Mouse (Mus musculus): Measurements from ENCODE around the gene Naa11. TPM values are rescaled to one million over a fixed set of nuclear protein-coding genes. Genes with fewer than 3 reads are reported as not detected.

The Naa11 gene
- total and polyA plus RNA-seq, 3 experiments = not detected

GRCm38 (mm10) chr5:97429976-97430375 is 37.8 kb upstream of the Naa11 start:
- Histone ChIP-seq H3K27me3 (replicated peaks) (no peaks in the 10 kb centered on the region), H3K9ac (ENCODE audit: insufficient read depth, low read depth) (no peak overlapping the region), H3K4me2 (ENCODE audit: insufficient read depth, low read depth, poor library complexity, severe bottlenecking) (no peak overlapping the region), H3K9me3 (replicated peaks; ENCODE audit: low read length) (no peaks in the 10 kb centered on the region), H3K27ac (ENCODE audit: insufficient read depth, low read depth) (no peak overlapping the region), H3K4me1 (ENCODE audit: control insufficient read depth in 1 of 2, insufficient read depth in 2 of 2) (no peaks in the 10 kb centered on the region), H3K79me2 (replicated peaks; ENCODE audit: control insufficient read depth, extremely low read depth, insufficient read depth, poor library complexity, severe bottlenecking) (no peaks in the 10 kb centered on the region), H3K36me3 (replicated peaks in 1 of 2; ENCODE audit: control insufficient read depth in 1 of 2, insufficient read depth in 1 of 2, low read length in 1 of 2) (no peaks in the 10 kb centered on the region), H3K4me3 (replicated peaks in 1 of 3; ENCODE audit: low read depth in 2 of 3, low read length in 2 of 3, poor library complexity in 1 of 3) (no peak overlapping the region)
- in situ Hi-C loops (cut with MboI; ENCODE audit: low pct_ligation_motif_present, low pct_unique_long_range_greater_than_20kb, low sequenced_read_pairs) = no loop called here
- TF ChIP-seq E2F4 (IDR thresholded peaks at IDR 0.05; ENCODE audit: insufficient replicate concordance, low read depth, low read length) (no peak), JUN (IDR thresholded peaks at IDR 0.05; ENCODE audit: insufficient read depth, low read depth, low read length) (no peak), MAZ (IDR thresholded peaks at IDR 0.05; ENCODE audit: low read depth, low read length) (no peak), ETS1 (conservative IDR thresholded peaks at IDR 0.05; ENCODE audit: low read depth, low read length) (no peak)
- DNase-seq (ENCODE audit: extremely low read depth) = no peak
- dilution Hi-C loops (cut with MboI; ENCODE audit: extremely low pct_ligation_motif_present, extremely low pct_unique_long_range_greater_than_20kb, low sequenced_read_pairs) = no loop called here

GRCm38 (mm10) chr5:97421669-97422068 is 29.5 kb upstream of the Naa11 start:
- no peak overlapping the region for H3K27ac ChIP-seq (ENCODE audit: insufficient read depth, low read depth)
- H3K4me1 ChIP-seq (ENCODE audit: control insufficient read depth in 1 of 2, insufficient read depth in 2 of 2) = peaks cover 0 to 2% of the 10 kb centered on the region in 2 experiments; a peak in 1 of 4 replicates
- H3K4me3 ChIP-seq (replicated peaks in 1 of 3; ENCODE audit: low read depth in 2 of 3, low read length in 2 of 3, poor library complexity in 1 of 3) = no peak overlapping the region
- in situ Hi-C loops (cut with MboI; ENCODE audit: low pct_ligation_motif_present, low pct_unique_long_range_greater_than_20kb, low sequenced_read_pairs) (no loop called here), dilution Hi-C loops (cut with MboI; ENCODE audit: extremely low pct_ligation_motif_present, extremely low pct_unique_long_range_greater_than_20kb, low sequenced_read_pairs) (no loop called here)
- H3K9ac ChIP-seq (ENCODE audit: insufficient read depth, low read depth) = no peak overlapping the region
- H3K36me3 ChIP-seq (replicated peaks in 1 of 2; ENCODE audit: control insufficient read depth in 1 of 2, insufficient read depth in 1 of 2, low read length in 1 of 2) = no peaks in the 10 kb centered on the region
- H3K9me3 ChIP-seq (replicated peaks; ENCODE audit: low read length) = no peaks in the 10 kb centered on the region
- no peak for DNase-seq (ENCODE audit: extremely low read depth)
- TF ChIP-seq ZC3H11A (IDR thresholded peaks at IDR 0.05; ENCODE audit: low read depth, low read length) = no peak
- TF ChIP-seq PAX5 (IDR thresholded peaks at IDR 0.05; ENCODE audit: low read length) = no peak
- TF ChIP-seq NRF1 (IDR thresholded peaks at IDR 0.05; ENCODE audit: low read depth, low read length) = no peak
- TF ChIP-seq RAD21 (IDR thresholded peaks at IDR 0.05; ENCODE audit: low read depth, low read length) = no peak
- no peak for TF ChIP-seq MAFK (IDR thresholded peaks at IDR 0.05; ENCODE audit: insufficient replicate concordance, low read length)
- no peak for TF ChIP-seq TCF12 (IDR thresholded peaks at IDR 0.05; ENCODE audit: low read depth, low read length)
- no peak for TF ChIP-seq USF1 (IDR thresholded peaks at IDR 0.05; ENCODE audit: low read depth, low read length)
- no peak for TF ChIP-seq E2F4 (IDR thresholded peaks at IDR 0.05; ENCODE audit: insufficient replicate concordance, low read depth, low read length)
- TF ChIP-seq NELFE (IDR thresholded peaks at IDR 0.05; ENCODE audit: low read depth, low read length) = no peak
- no peak for TF ChIP-seq SIN3A (IDR thresholded peaks at IDR 0.05; ENCODE audit: low read length)
- no peak for TF ChIP-seq ZKSCAN1 (IDR thresholded peaks at IDR 0.05; ENCODE audit: borderline replicate concordance, low read depth, low read length)
- no peak overlapping the region for H3K4me2 ChIP-seq (ENCODE audit: insufficient read depth, low read depth, poor library complexity, severe bottlenecking)
- H3K79me2 ChIP-seq (replicated peaks; ENCODE audit: control insufficient read depth, extremely low read depth, insufficient read depth, poor library complexity, severe bottlenecking) = no peaks in the 10 kb centered on the region
- no peaks in the 10 kb centered on the region for H3K27me3 ChIP-seq (replicated peaks)
